Mouse (Mus musculus): ENCODE data around the gene Emg1. TPM values are rescaled to one million over a fixed set of nuclear protein-coding genes. Genes with fewer than 3 reads are reported as not detected.

The Emg1 gene
- polyA plus RNA-seq, 1 experiment from 2014 or later: 96.9 TPM

- WGBS (ENCODE audit: insufficient replicate concordance): 10% methylated on average over 13 of the region's 13 CpGs
- ATAC-seq (peak; percentile 3), DNase-seq (no peak)
- H3K27me3 ChIP-seq (ENCODE audit: insufficient read depth, low read length): no peaks in the 10 kb centered on the region
- H3K9me3 ChIP-seq (ENCODE audit: low read length): no peaks in the 10 kb centered on the region
- H3K4me2 ChIP-seq (ENCODE audit: low read depth, low read length): peak overlapping the region; percentile 90
- peaks cover 15% of the 10 kb centered on the region for H3K4me1 ChIP-seq (ENCODE audit: insufficient read depth)
- peak overlapping the region; percentile 78 for H3K4me3 ChIP-seq (ENCODE audit: low read depth, low read length)
- H3K27ac ChIP-seq (ENCODE audit: low read depth): peak overlapping the region; percentile 88
- peak overlapping the region; percentile 91 for H3K9ac ChIP-seq (replicated peaks)
- no peak for TF ChIP-seq CTCF (IDR thresholded peaks at IDR 0.05; ENCODE audit: low read depth)
- no peak for TF ChIP-seq EP300 (IDR thresholded peaks at IDR 0.05; ENCODE audit: low read depth)
- H3K36me3 ChIP-seq (replicated peaks; ENCODE audit: insufficient read depth, low read length): peaks cover 11% of the 10 kb centered on the region
These were observed 48.6 kb downstream of the Emg1 start for GRCm38 (mm10) chr6:124663424-124663795.

- peak within 1 kb of the TSS; percentile 90 for H3K4me2 ChIP-seq (ENCODE audit: low read depth, low read length)
- H3K9ac ChIP-seq (replicated peaks): peak within 1 kb of the TSS; percentile 91
- H3K4me1 ChIP-seq (ENCODE audit: insufficient read depth): peaks cover 15% of the 10 kb centered on the region
- DNase-seq (peak; percentile 100), ATAC-seq (peak; percentile 96)
- H3K27me3 ChIP-seq (ENCODE audit: insufficient read depth, low read length): no peaks in the 10 kb centered on the region
- TF ChIP-seq CTCF (IDR thresholded peaks at IDR 0.05; ENCODE audit: low read depth) (peak; percentile 80), EP300 (IDR thresholded peaks at IDR 0.05; ENCODE audit: low read depth) (0 out of 2 replicates have a peak, but pooled peaks have one; percentile 19)
- H3K36me3 ChIP-seq (replicated peaks; ENCODE audit: insufficient read depth, low read length): peaks cover 11% of the 10 kb centered on the region
- peak within 1 kb of the TSS; percentile 88 for H3K27ac ChIP-seq (ENCODE audit: low read depth)
- no peaks in the 10 kb centered on the region for H3K9me3 ChIP-seq (ENCODE audit: low read length)
- peak within 1 kb of the TSS; percentile 78 for H3K4me3 ChIP-seq (ENCODE audit: low read depth, low read length)
- 3% methylated on average over 58 of the region's 87 CpGs for WGBS (ENCODE audit: insufficient replicate concordance)
These were observed 49.2 kb downstream of the Emg1 start, which contains the start of gene Lpcat3 for GRCm38 (mm10) chr6:124662477-124663423. Gene Lpcat3 (plus strand): TSS chr6:124663027.

DNA sequence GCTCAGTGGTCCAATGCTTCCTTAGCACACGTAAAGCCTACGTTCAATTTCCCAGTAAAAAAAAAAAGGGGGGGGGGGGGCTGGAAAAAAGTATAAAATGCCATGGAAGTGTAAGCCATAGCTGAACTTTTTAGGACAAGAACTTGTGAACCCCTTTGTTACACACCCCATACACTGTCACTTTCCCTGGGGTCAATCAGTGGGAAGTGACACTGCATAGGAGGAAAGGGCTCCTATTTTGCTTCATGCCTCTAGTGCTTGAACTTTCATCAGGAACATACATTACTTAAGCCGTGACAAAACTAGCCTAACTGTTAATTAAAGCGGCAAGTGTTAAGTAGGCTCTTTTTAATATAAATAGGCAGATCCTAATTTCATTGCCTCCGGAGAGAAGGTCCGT, 50.0 kb downstream of the Emg1 start:
- TF ChIP-seq EP300 (IDR thresholded peaks at IDR 0.05; ENCODE audit: low read depth) (no peak), CTCF (IDR thresholded peaks at IDR 0.05; ENCODE audit: low read depth) (no peak)
- peak overlapping the region; percentile 88 for H3K27ac ChIP-seq (ENCODE audit: low read depth)
- peaks cover 11% of the 10 kb centered on the region for H3K36me3 ChIP-seq (replicated peaks; ENCODE audit: insufficient read depth, low read length)
- whole genome bisulfite sequencing (ENCODE audit: insufficient replicate concordance): 32% methylated on average over 6 of the region's 6 CpGs
- peak overlapping the region; percentile 90 for H3K4me2 ChIP-seq (ENCODE audit: low read depth, low read length)
- no peak for ATAC-seq
- H3K9me3 ChIP-seq (ENCODE audit: low read length): no peaks in the 10 kb centered on the region
- no peaks in the 10 kb centered on the region for H3K27me3 ChIP-seq (ENCODE audit: insufficient read depth, low read length)
- no peak for DNase-seq
- peak overlapping the region; percentile 54 for H3K9ac ChIP-seq (replicated peaks)
- H3K4me3 ChIP-seq (ENCODE audit: low read depth, low read length): peak overlapping the region; percentile 78
- peaks cover 15% of the 10 kb centered on the region for H3K4me1 ChIP-seq (ENCODE audit: insufficient read depth)

DNA sequence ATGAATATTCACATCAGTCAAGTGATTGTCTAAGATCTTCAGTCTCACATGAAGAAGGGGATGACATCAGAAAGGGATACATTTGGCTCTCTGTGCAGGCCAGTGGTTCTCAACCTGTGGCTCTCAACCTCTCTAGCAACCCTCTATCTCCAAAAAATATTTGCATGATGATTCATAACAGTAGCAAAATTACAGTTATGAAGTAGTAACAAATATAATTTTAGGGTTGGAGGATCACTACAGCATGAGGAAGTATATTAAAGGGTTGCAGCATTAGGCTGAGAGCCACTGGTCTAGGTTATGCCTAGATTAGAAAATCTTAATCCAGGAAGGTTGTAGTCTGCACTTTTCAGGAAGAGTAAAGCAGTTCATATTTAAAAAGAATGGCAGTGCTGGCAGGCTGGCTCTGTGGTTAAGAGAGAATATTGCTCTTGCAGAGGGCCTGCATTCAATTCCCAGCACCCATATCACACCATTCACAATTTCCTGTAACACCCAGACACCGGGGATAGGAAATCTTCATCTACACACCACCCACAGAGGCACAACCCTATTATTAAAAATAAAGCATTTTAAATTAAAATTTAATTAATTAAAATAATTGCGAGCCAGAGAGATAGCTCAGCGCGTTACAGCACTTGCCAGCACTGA, 50.7 kb downstream of the Emg1 start:
- TF ChIP-seq EP300 (IDR thresholded peaks at IDR 0.05; ENCODE audit: low read depth): no peak
- no peak for TF ChIP-seq CTCF (IDR thresholded peaks at IDR 0.05; ENCODE audit: low read depth)
- H3K9me3 ChIP-seq (ENCODE audit: low read length): no peaks in the 10 kb centered on the region
- no peak overlapping the region for H3K9ac ChIP-seq (replicated peaks)
- peaks cover 15% of the 10 kb centered on the region for H3K4me1 ChIP-seq (ENCODE audit: insufficient read depth)
- no peak overlapping the region for H3K4me3 ChIP-seq (ENCODE audit: low read depth, low read length)
- ATAC-seq: no peak
- H3K27ac ChIP-seq (ENCODE audit: low read depth): no peak overlapping the region
- no peak overlapping the region for H3K4me2 ChIP-seq (ENCODE audit: low read depth, low read length)
- 88% methylated on average over 4 of the region's 4 CpGs for WGBS (ENCODE audit: insufficient replicate concordance)
- DNase-seq: no peak
- H3K27me3 ChIP-seq (ENCODE audit: insufficient read depth, low read length): no peaks in the 10 kb centered on the region
- peaks cover 8% of the 10 kb centered on the region for H3K36me3 ChIP-seq (replicated peaks; ENCODE audit: insufficient read depth, low read length)

DNA sequence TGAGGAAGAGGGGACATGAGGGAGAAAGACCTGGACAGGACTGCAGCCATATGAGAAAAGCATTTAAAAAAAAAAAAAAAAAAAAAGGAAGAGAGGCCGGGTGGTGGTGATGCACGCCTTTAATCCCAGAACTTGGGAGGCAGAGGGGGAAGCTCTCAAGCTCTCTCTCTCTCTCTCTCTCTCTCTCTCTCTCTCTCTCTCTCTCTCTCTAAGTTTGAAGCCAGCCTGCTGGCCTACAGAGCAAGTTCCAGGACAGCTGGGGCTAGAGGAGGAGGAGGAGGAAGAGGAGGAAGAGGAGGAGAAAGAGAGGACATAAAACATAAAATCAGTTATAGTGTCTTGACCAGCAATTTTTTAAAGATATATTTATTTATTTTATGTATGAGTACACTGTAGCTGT, 53.9 kb downstream of the Emg1 start:
- DNase-seq (no peak), ATAC-seq (no peak)
- Histone ChIP-seq H3K27ac (ENCODE audit: low read depth) (no peak overlapping the region), H3K4me3 (ENCODE audit: low read depth, low read length) (no peak overlapping the region), H3K27me3 (ENCODE audit: insufficient read depth, low read length) (no peaks in the 10 kb centered on the region), H3K36me3 (replicated peaks; ENCODE audit: insufficient read depth, low read length) (no peaks in the 10 kb centered on the region), H3K4me1 (ENCODE audit: insufficient read depth) (peaks cover 10% of the 10 kb centered on the region), H3K4me2 (ENCODE audit: low read depth, low read length) (no peak overlapping the region), H3K9me3 (ENCODE audit: low read length) (no peaks in the 10 kb centered on the region; the same call in 1 of the 2 replicates), H3K9ac (replicated peaks) (no peak overlapping the region)
- TF ChIP-seq EP300 (IDR thresholded peaks at IDR 0.05; ENCODE audit: low read depth): no peak
- no peak for TF ChIP-seq CTCF (IDR thresholded peaks at IDR 0.05; ENCODE audit: low read depth)
- WGBS (ENCODE audit: insufficient replicate concordance): 64% methylated on average over 2 of the region's 2 CpGs

- H3K4me1 ChIP-seq (ENCODE audit: insufficient read depth): 0 out of 2 replicates have a peak, but pooled peaks cover 2% of the 10 kb centered on the region
- no peak for ATAC-seq
- no peaks in the 10 kb centered on the region; the same call in 1 of the 2 replicates for H3K9me3 ChIP-seq (ENCODE audit: low read length)
- no peak overlapping the region for H3K9ac ChIP-seq (replicated peaks)
- TF ChIP-seq EP300 (IDR thresholded peaks at IDR 0.05; ENCODE audit: low read depth) (no peak), CTCF (IDR thresholded peaks at IDR 0.05; ENCODE audit: low read depth) (no peak)
- DNase-seq: no peak
- H3K36me3 ChIP-seq (replicated peaks; ENCODE audit: insufficient read depth, low read length): no peaks in the 10 kb centered on the region
- H3K4me2 ChIP-seq (ENCODE audit: low read depth, low read length): no peak overlapping the region
- no peaks in the 10 kb centered on the region for H3K27me3 ChIP-seq (ENCODE audit: insufficient read depth, low read length)
- no peak overlapping the region for H3K27ac ChIP-seq (ENCODE audit: low read depth)
- H3K4me3 ChIP-seq (ENCODE audit: low read depth, low read length): no peak overlapping the region
- 54% methylated on average over 6 of the region's 6 CpGs for WGBS (ENCODE audit: insufficient replicate concordance)
These were observed 56.1 kb downstream of the Emg1 start for GRCm38 (mm10) chr6:124655893-124656292.

MicroRNA genes within 50 kb of the gene (microRNA counts, 519-probe panel; counts per million panel counts)
- microRNA mmu-miR-141: not detected
- microRNA mmu-miR-200c: 662 counts per million, percentile 4 among the panel's probes with 10 or more counts

Small RNAs within 50 kb of the gene (microRNA-seq; reads per million reads assigned to microRNA genes)
- gene Mir141 (66.5 reads per million, percentile 39 among the genes with 10 or more reads in this experiment), gene Mir200c (487 reads per million, percentile 62 among the genes with 10 or more reads in this experiment)

Other genes with a start within 250 kb of the Emg1 start
- gene Clstn3, start 247.4 kb downstream of the Emg1 start, polyA plus RNA-seq (2015; fragmentation: Nextera tagmentation; extraction: Ambion mirVana): 1.8 TPM in 2 replicates
- 31.1 and 36.2 TPM in 2 replicates for gene C1rl, start 219.1 kb downstream of the Emg1 start, polyA plus RNA-seq (2015; fragmentation: Nextera tagmentation; extraction: Ambion mirVana)
- 63.0 and 65.0 TPM in 2 replicates for gene C1ra, start 199.8 kb downstream of the Emg1 start, polyA plus RNA-seq (2015; fragmentation: Nextera tagmentation; extraction: Ambion mirVana)
- gene C1s1, start 169.8 kb downstream of the Emg1 start, polyA plus RNA-seq (2015; fragmentation: Nextera tagmentation; extraction: Ambion mirVana): 118 and 130 TPM in 2 replicates
- gene C1rb, start 141.9 kb downstream of the Emg1 start, polyA plus RNA-seq (2015; fragmentation: Nextera tagmentation; extraction: Ambion mirVana): not detected in 2 replicates
- 0.04 TPM in 1 of 2 replicates, not detected in the other for gene C1s2, start 76.1 kb downstream of the Emg1 start, polyA plus RNA-seq (2015; fragmentation: Nextera tagmentation; extraction: Ambion mirVana)
- gene Lpcat3, start 49.2 kb downstream of the Emg1 start, polyA plus RNA-seq (2015; fragmentation: Nextera tagmentation; extraction: Ambion mirVana): 68.7 and 72.6 TPM in 2 replicates
- 308 and 318 TPM in 2 replicates for gene Phb2, start 158 bp upstream of the Emg1 start, polyA plus RNA-seq (2015; fragmentation: Nextera tagmentation; extraction: Ambion mirVana)
- 39.2 and 45.1 TPM in 2 replicates for gene Ptpn6, start 26.5 kb upstream of the Emg1 start, polyA plus RNA-seq (2015; fragmentation: Nextera tagmentation; extraction: Ambion mirVana)
- 148 and 157 TPM in 2 replicates for gene Grcc10, start 29.2 kb upstream of the Emg1 start, polyA plus RNA-seq (2015; fragmentation: Nextera tagmentation; extraction: Ambion mirVana)
- gene Gm45234, start 43.8 kb upstream of the Emg1 start, polyA plus RNA-seq (2015; fragmentation: Nextera tagmentation; extraction: Ambion mirVana): not detected in 2 replicates
- gene Atn1, start 44.3 kb upstream of the Emg1 start, polyA plus RNA-seq (2015; fragmentation: Nextera tagmentation; extraction: Ambion mirVana): 1.8 and 1.9 TPM in 2 replicates
- gene Eno2, start 57.5 kb upstream of the Emg1 start, polyA plus RNA-seq (2015; fragmentation: Nextera tagmentation; extraction: Ambion mirVana): 0.20 and 0.27 TPM in 2 replicates
- gene Lrrc23, start 67.5 kb upstream of the Emg1 start, polyA plus RNA-seq (2015; fragmentation: Nextera tagmentation; extraction: Ambion mirVana): 0.16 TPM in 1 of 2 replicates, not detected in the other
- 11.4 and 14.3 TPM in 2 replicates for gene Spsb2, start 96.5 kb upstream of the Emg1 start, polyA plus RNA-seq (2015; fragmentation: Nextera tagmentation; extraction: Ambion mirVana)
- gene Tpi1, start 102.1 kb upstream of the Emg1 start, polyA plus RNA-seq (2015; fragmentation: Nextera tagmentation; extraction: Ambion mirVana): 332 and 346 TPM in 2 replicates
- 32.2 and 36.6 TPM in 2 replicates for gene Usp5, start 117.3 kb upstream of the Emg1 start, polyA plus RNA-seq (2015; fragmentation: Nextera tagmentation; extraction: Ambion mirVana)
- gene Cdca3, start 117.4 kb upstream of the Emg1 start, polyA plus RNA-seq (2015; fragmentation: Nextera tagmentation; extraction: Ambion mirVana): 96.4 and 98.3 TPM in 2 replicates
- 0.19 TPM in 1 of 2 replicates, not detected in the other for gene Gnb3, start 128.1 kb upstream of the Emg1 start, polyA plus RNA-seq (2015; fragmentation: Nextera tagmentation; extraction: Ambion mirVana)
- gene P3h3, start 145.6 kb upstream of the Emg1 start, polyA plus RNA-seq (2015; fragmentation: Nextera tagmentation; extraction: Ambion mirVana): 0.80 and 0.88 TPM in 2 replicates
- gene Gpr162, start 151.8 kb upstream of the Emg1 start, polyA plus RNA-seq (2015; fragmentation: Nextera tagmentation; extraction: Ambion mirVana): 0.04 and 0.08 TPM in 2 replicates
- gene Cd4, start 176.0 kb upstream of the Emg1 start, polyA plus RNA-seq (2015; fragmentation: Nextera tagmentation; extraction: Ambion mirVana): 0.14 and 0.24 TPM in 2 replicates
- 0.33 and 0.40 TPM in 2 replicates for gene Lag3, start 199.5 kb upstream of the Emg1 start, polyA plus RNA-seq (2015; fragmentation: Nextera tagmentation; extraction: Ambion mirVana)
- 116 and 145 TPM in 2 replicates for gene Ptms, start 207.9 kb upstream of the Emg1 start, polyA plus RNA-seq (2015; fragmentation: Nextera tagmentation; extraction: Ambion mirVana)
- gene Mlf2, start 219.2 kb upstream of the Emg1 start, polyA plus RNA-seq (2015; fragmentation: Nextera tagmentation; extraction: Ambion mirVana): 119 and 136 TPM in 2 replicates